Mouse (Mus musculus) hindbrain, embryonic 15.5 days (tissue): ENCODE measurements around the gene Krtap9-3. TPM values are rescaled to one million over a fixed set of nuclear protein-coding genes. Genes with fewer than 3 reads are reported as not detected.

Source experiments
- ATAC-seq: fragments of 200-750 bp; cut with Nextera tagmentation; 2 replicates; pipeline ENCODE4 v1.8.0; 2017; ENCODE audit warnings: low read depth, moderate number of reproducible peaks, moderate TSS enrichment; ENCODE audit not compliant: low FRiP score
- H3K27ac ChIP-seq: fragments of 300-500 bp; sonication (generic); replicated peaks from 2 replicates; pipeline ENCODE4 v1.5.1; 2015; ENCODE audit warnings: mild to moderate bottlenecking, inconsistent platforms
- H3K27me3 ChIP-seq: fragments of 300-500 bp; sonication (generic); 2 replicates; pipeline ENCODE4 v1.6.1; 2015; ENCODE audit warnings: control low read depth, inconsistent platforms
- H3K36me3 ChIP-seq: fragments of 300-500 bp; sonication (generic); 2 replicates; pipeline ENCODE4 v1.6.1; 2015; ENCODE audit warnings: control low read depth, inconsistent platforms
- H3K4me1 ChIP-seq: fragments of 300-500 bp; sonication (generic); replicated peaks from 2 replicates; pipeline ENCODE4 v1.6.1; 2015; ENCODE audit warnings: control low read depth, inconsistent platforms
- H3K4me2 ChIP-seq: fragments of 300-500 bp; sonication (generic); 2 replicates; pipeline ENCODE4 v1.6.1; 2015; ENCODE audit warnings: moderate library complexity, mild to moderate bottlenecking, inconsistent platforms
- H3K4me3 ChIP-seq: fragments of 300-500 bp; sonication (generic); 2 replicates; pipeline ENCODE4 v1.5.1; 2015; ENCODE audit warnings: mild to moderate bottlenecking, inconsistent platforms
- H3K9ac ChIP-seq: fragments of 300-500 bp; sonication (generic); 2 replicates; pipeline ENCODE4 v1.6.1; 2015; ENCODE audit warnings: inconsistent platforms
- H3K9me3 ChIP-seq: fragments of 300-500 bp; sonication (generic); 2 replicates; pipeline ENCODE4 v1.6.1; 2016; ENCODE audit warnings: control low read depth, inconsistent platforms
- WGBS: fragments of 180-500 bp; shearing (Covaris S2); methylation state at CpG from one replicate; pipeline ENCODE4 v1.1.7; 2015; 5-methylcytosine and 5-hydroxymethylcytosine counted together
- polyA plus RNA-seq: library from polyadenylated mRNA; unstranded; fragments of >200 nt; fragmentation: Nextera tagmentation; extraction: Ambion mirVana; gene quantifications from 2 replicates; pipeline ENCODE4 v1.2.1, GENCODE M21; 2015

Gene Krtap9-3
- polyA plus RNA-seq, 1 experiment from 2014 or later = not detected

DNA sequence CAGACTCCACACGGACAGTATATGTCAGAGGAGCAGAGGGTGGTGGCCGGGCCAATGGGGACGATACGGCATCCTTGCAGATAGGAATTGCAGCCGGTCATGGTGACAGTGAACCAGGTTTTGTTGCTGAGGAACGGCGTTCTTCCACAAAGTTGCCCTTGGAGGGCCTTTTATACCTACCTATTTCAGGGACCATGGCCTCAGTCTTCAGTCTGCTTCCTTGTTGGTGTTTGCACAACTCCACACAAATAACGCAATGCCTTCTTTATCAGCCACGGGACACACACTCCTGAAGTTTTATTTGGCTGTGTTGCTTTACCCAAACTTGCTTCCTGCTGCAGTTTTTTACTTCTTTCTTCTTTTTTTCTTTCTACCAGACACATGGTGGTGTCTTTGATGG is 38.5 kb downstream of the Krtap9-3 start, which contains the start of gene Gm11939:
Gene Gm11939, minus strand, starts transcription at position 101 of the 400 bp plus-strand sequence.
- no peak within 1 kb of the TSS for H3K27ac ChIP-seq
- no peaks in the 10 kb centered on the region for H3K27me3 ChIP-seq
- H3K36me3 ChIP-seq = no peaks in the 10 kb centered on the region
- no peak within 1 kb of the TSS for H3K4me3 ChIP-seq
- H3K9ac ChIP-seq = no peak within 1 kb of the TSS
- no peak for ATAC-seq
- 95% methylated on average over 9 of the region's 9 CpGs for WGBS
- no peak within 1 kb of the TSS for H3K4me2 ChIP-seq
- H3K4me1 ChIP-seq = no peaks in the 10 kb centered on the region
- no peaks in the 10 kb centered on the region for H3K9me3 ChIP-seq

DNA sequence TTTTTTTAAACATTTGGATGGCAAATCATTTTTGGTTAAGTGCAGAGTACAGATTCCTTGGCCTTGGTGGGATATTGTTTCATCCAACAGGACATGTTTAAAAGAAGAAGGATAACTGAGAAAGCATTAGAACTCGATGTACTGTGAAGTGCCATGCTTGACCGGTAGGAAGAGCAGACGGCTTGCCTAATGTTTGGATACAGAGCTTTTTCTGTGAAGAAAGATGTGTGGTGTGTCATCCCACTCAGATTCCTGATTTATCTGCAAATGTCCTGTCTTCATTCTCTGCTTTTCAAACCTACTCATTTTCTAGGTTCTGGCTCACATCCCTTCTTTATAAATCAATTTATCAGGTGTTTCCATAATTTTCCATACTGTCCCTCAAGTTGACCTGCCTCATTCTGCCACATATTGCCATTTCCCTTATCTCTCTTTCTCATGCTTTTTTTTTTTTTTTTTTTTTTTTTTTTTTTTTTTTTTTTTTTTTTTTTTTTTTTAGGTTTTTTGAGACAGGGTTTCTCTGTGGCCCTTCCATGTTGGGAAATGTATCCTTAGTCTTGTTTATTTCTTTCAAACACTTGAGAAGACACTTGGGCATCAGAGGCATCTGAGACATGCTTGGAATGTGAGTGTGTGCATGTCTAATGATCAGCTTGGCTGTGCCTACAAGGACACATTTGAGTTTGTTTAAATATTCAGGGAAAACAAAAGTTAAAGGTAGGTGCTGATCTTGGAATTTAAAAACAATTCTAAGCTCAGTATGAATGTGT is 39.7 kb downstream of the Krtap9-3 start:
- no peaks in the 10 kb centered on the region for H3K36me3 ChIP-seq
- H3K9ac ChIP-seq = no peak overlapping the region
- no peak overlapping the region for H3K4me3 ChIP-seq
- ATAC-seq = no peak
- no peak overlapping the region for H3K27ac ChIP-seq
- no peaks in the 10 kb centered on the region for H3K9me3 ChIP-seq
- H3K4me1 ChIP-seq = no peaks in the 10 kb centered on the region
- WGBS = 78% methylated on average over 3 of the region's 3 CpGs
- H3K4me2 ChIP-seq = no peak overlapping the region
- no peaks in the 10 kb centered on the region for H3K27me3 ChIP-seq

DNA sequence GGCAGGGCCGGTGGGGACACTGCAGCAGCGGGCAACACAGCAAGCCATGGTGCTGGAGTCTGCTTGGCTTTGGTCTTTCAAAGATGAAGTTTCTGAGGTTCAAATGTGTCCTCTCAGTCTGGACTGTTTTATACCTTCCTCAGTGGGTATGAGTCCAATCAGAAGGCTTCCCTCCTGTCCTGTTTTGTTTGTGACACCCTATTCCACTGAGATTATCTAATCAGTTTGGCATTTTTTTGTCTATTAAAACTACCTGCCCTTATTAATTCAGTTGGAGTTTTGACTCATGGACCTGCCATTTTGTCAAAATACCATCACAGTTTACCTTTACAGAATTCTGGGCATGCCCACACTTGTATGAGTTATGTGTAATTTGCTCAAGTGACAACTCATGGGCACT is 41.2 kb downstream of the Krtap9-3 start, which contains the start of gene Krtap3-2:
Gene Krtap3-2, minus strand, starts transcription at position 101 of the 400 bp plus-strand sequence.
- Histone ChIP-seq H3K9ac (no peak within 1 kb of the TSS), H3K4me3 (no peak within 1 kb of the TSS), H3K4me1 (no peaks in the 10 kb centered on the region), H3K4me2 (no peak within 1 kb of the TSS), H3K27me3 (no peaks in the 10 kb centered on the region), H3K9me3 (no peaks in the 10 kb centered on the region), H3K36me3 (no peaks in the 10 kb centered on the region), H3K27ac (no peak within 1 kb of the TSS)
- WGBS = 91% methylated on average over 2 of the region's 2 CpGs
- ATAC-seq = no peak

DNA sequence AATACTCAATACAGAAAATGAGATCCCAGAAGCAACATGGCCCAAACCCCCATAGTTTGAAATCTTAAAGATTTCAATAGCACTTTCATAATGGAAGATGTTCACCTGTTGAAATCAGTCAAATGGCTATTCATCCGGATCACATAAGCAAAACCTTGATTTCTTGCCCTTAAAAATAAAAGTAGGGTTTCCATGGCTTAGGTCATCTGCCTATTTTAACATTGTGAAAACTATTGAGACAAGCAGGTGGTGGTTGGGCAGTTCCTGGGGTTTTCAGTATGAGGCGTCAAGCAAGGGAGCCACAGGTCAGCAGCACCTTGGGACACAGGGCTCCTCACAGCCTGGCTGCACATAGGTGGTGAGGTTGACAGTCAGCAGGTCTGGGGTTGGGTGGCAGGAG is 41.7 kb downstream of the Krtap9-3 start:
- Histone ChIP-seq H3K27me3 (no peaks in the 10 kb centered on the region), H3K4me1 (no peaks in the 10 kb centered on the region), H3K4me2 (no peak overlapping the region), H3K27ac (no peak overlapping the region), H3K9me3 (no peaks in the 10 kb centered on the region), H3K9ac (no peak overlapping the region), H3K4me3 (no peak overlapping the region), H3K36me3 (no peaks in the 10 kb centered on the region)
- 95% methylated on average over 2 of the region's 2 CpGs for WGBS
- no peak for ATAC-seq

DNA sequence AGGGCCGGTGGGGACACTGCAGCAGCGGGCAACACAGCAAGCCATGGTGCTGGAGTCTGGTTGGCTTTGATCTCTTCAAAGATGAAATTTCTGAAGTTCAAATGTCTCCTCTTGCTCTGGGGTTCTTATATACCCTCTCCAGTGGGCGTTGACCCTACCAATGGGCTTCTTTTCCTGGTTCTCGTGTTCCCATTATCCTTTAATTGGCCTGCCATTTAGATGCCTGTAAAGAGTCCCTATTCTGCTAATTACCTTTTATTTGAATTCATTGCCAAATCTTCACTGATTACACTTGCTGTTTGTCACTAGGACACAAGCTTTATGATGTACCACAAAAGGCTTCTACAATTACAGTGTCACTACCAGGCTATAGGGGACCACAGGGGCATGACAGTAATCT is 47.1 kb downstream of the Krtap9-3 start, which contains the start of gene Krtap3-3:
Gene Krtap3-3, minus strand, starts transcription at position 101 of the 400 bp plus-strand sequence.
- Histone ChIP-seq H3K9me3 (no peaks in the 10 kb centered on the region), H3K36me3 (no peaks in the 10 kb centered on the region), H3K4me3 (no peak within 1 kb of the TSS), H3K27me3 (no peaks in the 10 kb centered on the region), H3K9ac (no peak within 1 kb of the TSS), H3K4me2 (no peak within 1 kb of the TSS), H3K4me1 (no peaks in the 10 kb centered on the region), H3K27ac (no peak within 1 kb of the TSS)
- no peak for ATAC-seq
- 56% methylated on average over 4 of the region's 4 CpGs for WGBS

DNA sequence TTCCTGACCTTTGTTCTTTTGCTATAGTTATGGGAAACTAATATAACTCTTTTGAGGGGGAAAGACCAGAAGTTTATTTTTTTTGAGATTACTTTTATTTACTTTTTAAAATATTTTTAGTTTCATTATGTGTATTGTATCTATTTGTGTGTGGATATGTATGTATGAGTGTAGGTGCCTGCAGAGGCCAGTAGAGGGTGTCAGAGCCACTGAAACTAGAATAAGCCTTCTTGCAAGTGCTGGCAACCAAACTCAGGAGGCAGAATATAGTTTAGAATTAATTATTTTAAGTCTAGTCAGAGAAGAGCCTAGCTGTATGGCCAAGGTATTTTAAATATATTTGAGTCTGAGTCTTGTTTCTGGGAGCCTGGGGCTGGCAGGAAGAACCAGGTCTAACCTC is 50.0 kb downstream of the Krtap9-3 start:
- no peak overlapping the region for H3K27ac ChIP-seq
- no peaks in the 10 kb centered on the region; the same call in 1 of the 2 replicates for H3K9me3 ChIP-seq
- H3K4me2 ChIP-seq = no peak overlapping the region
- no peak for ATAC-seq
- no peak overlapping the region for H3K9ac ChIP-seq
- no peaks in the 10 kb centered on the region for H3K36me3 ChIP-seq
- H3K27me3 ChIP-seq = no peaks in the 10 kb centered on the region
- no peak overlapping the region for H3K4me3 ChIP-seq
- H3K4me1 ChIP-seq = no peaks in the 10 kb centered on the region

Other genes with a start within 250 kb of the Krtap9-3 start
- 0.16 TPM in 1 of 2 replicates, not detected in the other for gene Krt27, start 247.0 kb downstream of the Krtap9-3 start, polyA plus RNA-seq
- 0.54 and 0.65 TPM in 2 replicates for gene Krt28, start 223.2 kb downstream of the Krtap9-3 start, polyA plus RNA-seq
- gene Krt10, start 208.7 kb downstream of the Krtap9-3 start, polyA plus RNA-seq = 29.6 and 30.6 TPM in 2 replicates
- 0.30 TPM in 1 of 2 replicates, not detected in the other for gene Krt12, start 175.8 kb downstream of the Krtap9-3 start, polyA plus RNA-seq
- 0.14 and 0.24 TPM in 2 replicates for gene Krt20, start 160.0 kb downstream of the Krtap9-3 start, polyA plus RNA-seq
- 0.20 and 0.31 TPM in 2 replicates for gene Krt23, start 105.0 kb downstream of the Krtap9-3 start, polyA plus RNA-seq
- gene Krt39, start 76.8 kb downstream of the Krtap9-3 start, polyA plus RNA-seq = not detected in 2 replicates
- not detected in 2 replicates for gene Krt40, start 54.9 kb downstream of the Krtap9-3 start, polyA plus RNA-seq
- not detected in 2 replicates for gene Krtap3-3, start 47.2 kb downstream of the Krtap9-3 start, polyA plus RNA-seq
- gene Krtap3-2, start 41.3 kb downstream of the Krtap9-3 start, polyA plus RNA-seq = not detected in 2 replicates
- gene Gm11939, start 38.6 kb downstream of the Krtap9-3 start, polyA plus RNA-seq = not detected in 2 replicates
- gene Krtap3-1, start 31.5 kb downstream of the Krtap9-3 start, polyA plus RNA-seq = not detected in 2 replicates
- not detected in 2 replicates for gene Krtap1-5, start 17.1 kb downstream of the Krtap9-3 start, polyA plus RNA-seq
- gene Krtap1-4, start 14.5 kb downstream of the Krtap9-3 start, polyA plus RNA-seq = not detected in 2 replicates
- gene Krtap1-3, start 6.8 kb downstream of the Krtap9-3 start, polyA plus RNA-seq = not detected in 2 replicates
- not detected in 2 replicates for gene Gm11938, start 5.2 kb upstream of the Krtap9-3 start, polyA plus RNA-seq
- gene Gm11937, start 12.1 kb upstream of the Krtap9-3 start, polyA plus RNA-seq = not detected in 2 replicates
- gene Krtap2-4, start 16.7 kb upstream of the Krtap9-3 start, polyA plus RNA-seq = not detected in 2 replicates
- not detected in 2 replicates for gene Gm11562, start 22.3 kb upstream of the Krtap9-3 start, polyA plus RNA-seq
- not detected in 2 replicates for gene Krtap4-1, start 30.1 kb upstream of the Krtap9-3 start, polyA plus RNA-seq
- not detected in 2 replicates for gene Krtap4-2, start 37.0 kb upstream of the Krtap9-3 start, polyA plus RNA-seq
- not detected in 2 replicates for gene Krtap4-7, start 46.0 kb upstream of the Krtap9-3 start, polyA plus RNA-seq
- gene Gm11555, start 52.1 kb upstream of the Krtap9-3 start, polyA plus RNA-seq = not detected in 2 replicates
- gene Gm11563, start 60.9 kb upstream of the Krtap9-3 start, polyA plus RNA-seq = not detected in 2 replicates
- not detected in 2 replicates for gene Krtap4-6, start 67.9 kb upstream of the Krtap9-3 start, polyA plus RNA-seq
- not detected in 2 replicates for gene Gm14190, start 92.6 kb upstream of the Krtap9-3 start, polyA plus RNA-seq
- not detected in 2 replicates for gene Gm14180, start 136.2 kb upstream of the Krtap9-3 start, polyA plus RNA-seq
- gene Gm11595, start 174.8 kb upstream of the Krtap9-3 start, polyA plus RNA-seq = not detected in 2 replicates
- gene Krtap4-8, start 182.6 kb upstream of the Krtap9-3 start, polyA plus RNA-seq = not detected in 2 replicates
- gene Krtap4-9, start 187.1 kb upstream of the Krtap9-3 start, polyA plus RNA-seq = not detected in 2 replicates
- gene Gm11596, start 195.4 kb upstream of the Krtap9-3 start, polyA plus RNA-seq = not detected in 2 replicates
- gene Gm11569, start 200.8 kb upstream of the Krtap9-3 start, polyA plus RNA-seq = not detected in 2 replicates
- gene Gm11554, start 206.3 kb upstream of the Krtap9-3 start, polyA plus RNA-seq = not detected in 2 replicates
- gene Krtap4-13, start 211.8 kb upstream of the Krtap9-3 start, polyA plus RNA-seq = not detected in 2 replicates
- gene Gm11564, start 217.6 kb upstream of the Krtap9-3 start, polyA plus RNA-seq = not detected in 2 replicates
- gene 2300003K06Rik, start 240.0 kb upstream of the Krtap9-3 start, polyA plus RNA-seq = not detected in 2 replicates